Mouse (Mus musculus): ENCODE data around the gene Fancd2. TPM values are rescaled to one million over a fixed set of nuclear protein-coding genes. Genes with fewer than 3 reads are reported as not detected.
A peak's percentile ranks its signal among the peaks of the same experiment; 100 is the strongest.

The Fancd2 gene
- polyA plus RNA-seq (2015; fragmentation: Nextera tagmentation; extraction: Ambion mirVana) = 12.9 and 13.0 TPM in 2 replicates

DNA sequence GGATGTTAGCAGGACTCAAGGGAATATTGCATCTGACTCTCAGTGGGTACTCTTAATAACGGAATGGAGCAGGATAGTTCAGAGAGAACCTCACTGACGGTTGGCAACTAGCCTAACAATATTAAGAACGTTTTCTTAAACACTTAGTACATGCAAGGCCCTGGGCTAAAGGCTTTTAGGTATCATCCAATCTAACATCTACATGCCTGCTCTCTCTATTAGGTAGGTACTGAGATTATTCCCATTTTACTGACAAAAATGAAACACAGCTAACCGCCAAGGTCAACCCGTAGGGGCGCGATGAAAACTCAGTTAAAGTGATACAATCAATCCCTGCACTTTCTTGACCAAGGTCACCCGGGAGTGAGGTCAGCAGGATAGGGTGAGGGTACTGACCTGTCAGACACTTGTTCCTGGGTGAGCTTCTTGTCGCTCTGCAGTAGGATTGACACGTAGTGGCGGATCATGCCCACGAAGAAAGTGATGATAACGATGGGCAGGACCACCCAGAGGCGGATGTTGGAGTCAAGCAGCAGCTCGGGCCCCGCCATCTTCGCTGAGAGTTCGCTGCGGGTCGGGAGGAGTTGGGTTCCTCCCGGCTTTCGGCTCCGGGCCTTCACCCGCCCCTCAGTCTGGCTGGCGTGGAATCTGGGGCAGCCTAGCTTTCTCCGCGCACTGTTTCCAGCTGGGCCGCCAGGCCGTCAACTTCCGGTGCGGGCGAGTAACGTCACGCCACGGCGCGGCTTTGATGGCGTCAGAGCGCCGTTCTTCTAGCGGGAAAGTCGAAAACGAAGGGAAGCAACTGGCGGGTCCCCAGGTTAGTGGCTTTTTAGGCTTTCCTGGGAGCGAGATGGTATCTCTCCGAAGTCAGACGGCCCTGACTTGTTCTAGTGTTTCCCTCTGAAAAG, at the start of gene Fancd2, which contains the start of gene Emc3:
Gene Fancd2, plus strand, starts transcription at position 751 of the 908 bp plus-strand sequence.
Gene Emc3, minus strand, starts transcription at position 721 of the 908 bp plus-strand sequence.
- peak; percentile 95 for ATAC-seq (ENCODE audit: low read depth)
- under 1% methylated on average over 47 of the region's 47 CpGs for WGBS
- Histone ChIP-seq H3K4me2 (ENCODE audit: low read depth, low read length) (peak within 1 kb of the TSS; percentile 75), H3K9ac (ENCODE audit: low read length) (peak within 1 kb of the TSS; percentile 91), H3K9me3 (ENCODE audit: control insufficient read depth, low read length) (no peaks in the 10 kb centered on the region), H3K4me1 (replicated peaks; ENCODE audit: control insufficient read depth, insufficient read depth, low read length) (peaks cover 10% of the 10 kb centered on the region), H3K4me3 (ENCODE audit: low read length) (peak within 1 kb of the TSS; percentile 98), H3K27me3 (ENCODE audit: control insufficient read depth, insufficient read depth, low read depth, low read length) (no peaks in the 10 kb centered on the region), H3K36me3 (ENCODE audit: control insufficient read depth, insufficient read depth, low read length) (0 out of 2 replicates have a peak, but pooled peaks cover 2% of the 10 kb centered on the region), H3K27ac (ENCODE audit: low read length) (peak within 1 kb of the TSS; percentile 72)

DNA sequence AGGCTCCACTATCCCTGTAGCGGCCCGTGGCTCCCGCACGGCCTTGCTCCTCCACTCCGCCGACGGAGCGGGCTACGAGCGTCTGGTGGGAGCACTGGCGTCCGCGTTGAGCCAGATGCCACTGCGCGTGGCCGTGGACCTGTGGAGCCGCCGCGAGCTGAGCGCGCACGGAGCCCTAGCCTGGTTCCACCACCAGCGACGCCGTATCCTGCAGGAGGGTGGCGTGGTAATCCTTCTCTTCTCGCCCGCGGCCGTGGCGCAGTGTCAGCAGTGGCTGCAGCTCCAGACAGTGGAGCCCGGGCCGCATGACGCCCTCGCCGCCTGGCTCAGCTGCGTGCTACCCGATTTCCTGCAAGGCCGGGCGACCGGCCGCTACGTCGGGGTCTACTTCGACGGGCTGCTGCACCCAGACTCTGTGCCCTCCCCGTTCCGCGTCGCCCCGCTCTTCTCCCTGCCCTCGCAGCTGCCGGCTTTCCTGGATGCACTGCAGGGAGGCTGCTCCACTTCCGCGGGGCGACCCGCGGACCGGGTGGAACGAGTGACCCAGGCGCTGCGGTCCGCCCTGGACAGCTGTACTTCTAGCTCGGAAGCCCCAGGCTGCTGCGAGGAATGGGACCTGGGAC, 48.9 kb upstream of the Fancd2 start:
- Histone ChIP-seq H3K4me3 (ENCODE audit: low read length) (peak overlapping the region; percentile 62), H3K27me3 (ENCODE audit: control insufficient read depth, insufficient read depth, low read depth, low read length) (peaks cover 7% of the 10 kb centered on the region; the same call in 1 of the 2 replicates), H3K27ac (ENCODE audit: low read length) (peak overlapping the region; percentile 84), H3K4me2 (ENCODE audit: low read depth, low read length) (peak overlapping the region; percentile 90), H3K36me3 (ENCODE audit: control insufficient read depth, insufficient read depth, low read length) (no peaks in the 10 kb centered on the region), H3K9me3 (ENCODE audit: control insufficient read depth, low read length) (no peaks in the 10 kb centered on the region), H3K9ac (ENCODE audit: low read length) (peak overlapping the region; percentile 67), H3K4me1 (replicated peaks; ENCODE audit: control insufficient read depth, insufficient read depth, low read length) (peaks cover 17% of the 10 kb centered on the region)
- 2% methylated on average over 56 of the region's 65 CpGs for WGBS
- ATAC-seq (ENCODE audit: low read depth) = peak; percentile 32

DNA sequence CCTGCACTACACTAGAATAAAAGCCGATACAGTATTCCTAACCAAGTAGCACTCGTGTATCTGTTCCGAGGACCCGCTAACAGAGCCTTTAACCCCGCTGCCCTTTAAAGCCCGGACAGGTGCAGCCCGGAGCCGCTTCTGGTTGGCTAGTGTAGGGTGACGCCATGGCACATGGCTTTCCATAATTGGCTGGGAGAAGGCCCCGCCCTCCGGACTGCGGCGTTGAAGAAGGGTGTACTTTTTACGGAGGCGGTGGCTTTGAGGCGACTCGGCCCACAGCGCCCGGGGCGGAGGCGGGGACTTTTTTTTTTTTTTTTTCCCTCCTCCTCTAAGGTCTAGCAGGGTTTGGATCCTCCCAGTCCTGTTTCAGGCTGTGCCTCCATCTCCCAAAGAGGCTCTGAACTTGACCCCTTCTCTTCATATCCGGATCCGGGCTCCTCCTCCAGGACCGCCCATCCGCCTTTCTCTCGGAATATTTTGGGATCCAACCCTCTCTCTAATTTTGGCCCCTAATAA, 48.3 kb upstream of the Fancd2 start, which contains the start of gene Creld1:
Gene Creld1, plus strand, starts transcription at position 198 of the 516 bp plus-strand sequence.
- under 1% methylated on average over 26 of the region's 26 CpGs for WGBS
- H3K9ac ChIP-seq (ENCODE audit: low read length) = peak within 1 kb of the TSS; percentile 76
- H3K27me3 ChIP-seq (ENCODE audit: control insufficient read depth, insufficient read depth, low read depth, low read length) = peaks cover 7% of the 10 kb centered on the region; the same call in 1 of the 2 replicates
- no peaks in the 10 kb centered on the region for H3K9me3 ChIP-seq (ENCODE audit: control insufficient read depth, low read length)
- H3K36me3 ChIP-seq (ENCODE audit: control insufficient read depth, insufficient read depth, low read length) = no peaks in the 10 kb centered on the region
- peak within 1 kb of the TSS; percentile 85 for H3K27ac ChIP-seq (ENCODE audit: low read length)
- H3K4me2 ChIP-seq (ENCODE audit: low read depth, low read length) = peak within 1 kb of the TSS; percentile 90
- peak; percentile 95 for ATAC-seq (ENCODE audit: low read depth)
- peaks cover 21% of the 10 kb centered on the region for H3K4me1 ChIP-seq (replicated peaks; ENCODE audit: control insufficient read depth, insufficient read depth, low read length)
- H3K4me3 ChIP-seq (ENCODE audit: low read length) = peak within 1 kb of the TSS; percentile 62

DNA sequence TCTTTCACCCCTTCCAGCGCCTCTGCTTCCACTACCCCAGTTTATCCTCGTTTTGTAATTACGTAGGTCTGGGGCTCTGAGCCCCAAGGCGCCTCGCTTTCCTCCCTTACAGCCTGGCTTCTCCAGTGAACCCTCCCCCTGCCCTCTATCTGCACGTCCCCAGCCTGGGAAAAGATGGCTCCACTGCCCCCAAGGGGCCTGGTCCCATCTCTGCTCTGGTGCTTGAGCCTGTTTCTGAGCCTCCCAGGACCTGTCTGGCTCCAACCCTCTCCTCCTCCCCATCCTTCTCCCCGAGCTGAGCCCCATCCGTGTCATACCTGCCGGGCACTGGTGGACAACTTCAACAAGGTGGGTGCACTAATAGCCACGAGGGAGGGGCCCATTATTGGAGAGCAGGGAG, 47.8 kb upstream of the Fancd2 start:
- 5% methylated on average over 10 of the region's 10 CpGs for WGBS
- peak overlapping the region; percentile 76 for H3K9ac ChIP-seq (ENCODE audit: low read length)
- peak; percentile 34 for ATAC-seq (ENCODE audit: low read depth)

DNA sequence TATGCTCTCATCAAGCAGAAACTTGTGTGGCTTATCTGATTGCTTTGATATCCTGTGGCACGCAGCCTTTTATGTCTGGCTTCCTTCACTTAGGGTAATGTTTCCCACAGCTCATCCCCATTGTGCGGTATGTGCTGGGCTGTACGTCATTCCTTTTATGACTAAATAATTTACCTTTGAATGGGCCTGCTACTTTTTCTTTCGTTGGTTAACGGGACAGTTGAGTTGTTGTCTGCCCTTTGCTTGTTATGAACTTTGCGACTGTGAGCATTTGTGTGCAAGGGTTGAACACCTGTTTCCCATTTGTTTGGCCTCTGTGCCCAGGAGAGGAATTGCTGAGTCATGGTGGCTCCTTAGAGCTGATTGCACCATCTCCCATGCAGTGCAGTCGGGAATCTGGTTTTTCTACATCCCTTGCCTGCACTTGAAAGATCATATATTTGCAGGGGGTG, 44.3 kb upstream of the Fancd2 start:
- H3K27ac ChIP-seq (ENCODE audit: low read length) = peak overlapping the region; percentile 63; the same call in 1 of the 2 replicates
- 47% methylated on average over 7 of the region's 7 CpGs for WGBS
- H3K27me3 ChIP-seq (ENCODE audit: control insufficient read depth, insufficient read depth, low read depth, low read length) = peaks cover 7% of the 10 kb centered on the region; the same call in 1 of the 2 replicates
- no peak overlapping the region for H3K4me2 ChIP-seq (ENCODE audit: low read depth, low read length)
- ATAC-seq (ENCODE audit: low read depth) = peak; percentile 9; the same call in 1 of the 2 replicates
- H3K9ac ChIP-seq (ENCODE audit: low read length) = no peak overlapping the region
- no peaks in the 10 kb centered on the region for H3K9me3 ChIP-seq (ENCODE audit: control insufficient read depth, low read length)
- no peaks in the 10 kb centered on the region for H3K36me3 ChIP-seq (ENCODE audit: control insufficient read depth, insufficient read depth, low read length)
- peaks cover 21% of the 10 kb centered on the region for H3K4me1 ChIP-seq (replicated peaks; ENCODE audit: control insufficient read depth, insufficient read depth, low read length)
- no peak overlapping the region for H3K4me3 ChIP-seq (ENCODE audit: low read length)

More for the DNA sequence above, 47.8 kb upstream of the Fancd2 start:
- Histone ChIP-seq H3K4me3 (ENCODE audit: low read length) (peak overlapping the region; percentile 62), H3K27me3 (ENCODE audit: control insufficient read depth, insufficient read depth, low read depth, low read length) (peaks cover 7% of the 10 kb centered on the region; the same call in 1 of the 2 replicates), H3K36me3 (ENCODE audit: control insufficient read depth, insufficient read depth, low read length) (no peaks in the 10 kb centered on the region), H3K4me2 (ENCODE audit: low read depth, low read length) (peak overlapping the region; percentile 90), H3K27ac (ENCODE audit: low read length) (peak overlapping the region; percentile 85), H3K4me1 (replicated peaks; ENCODE audit: control insufficient read depth, insufficient read depth, low read length) (peaks cover 21% of the 10 kb centered on the region), H3K9me3 (ENCODE audit: control insufficient read depth, low read length) (no peaks in the 10 kb centered on the region)

DNA sequence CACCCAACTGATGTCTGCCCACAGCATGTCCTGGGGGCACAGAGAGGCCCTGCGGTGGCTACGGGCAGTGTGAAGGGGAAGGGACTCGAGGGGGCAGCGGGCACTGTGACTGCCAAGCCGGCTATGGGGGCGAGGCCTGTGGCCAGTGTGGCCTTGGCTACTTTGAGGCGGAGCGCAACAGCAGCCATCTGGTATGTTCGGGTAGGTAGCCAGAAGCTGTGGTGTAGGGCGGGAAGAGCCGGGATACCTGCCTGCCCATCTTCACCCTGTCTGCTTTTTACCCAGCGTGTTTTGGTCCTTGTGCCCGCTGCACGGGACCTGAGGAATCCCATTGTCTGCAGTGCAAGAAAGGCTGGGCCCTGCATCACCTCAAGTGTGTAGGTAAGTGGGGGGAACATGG, 42.1 kb upstream of the Fancd2 start:
- H3K27ac ChIP-seq (ENCODE audit: low read length) = no peak overlapping the region
- H3K4me2 ChIP-seq (ENCODE audit: low read depth, low read length) = no peak overlapping the region
- 93% methylated on average over 14 of the region's 14 CpGs for WGBS
- H3K9ac ChIP-seq (ENCODE audit: low read length) = no peak overlapping the region
- H3K27me3 ChIP-seq (ENCODE audit: control insufficient read depth, insufficient read depth, low read depth, low read length) = no peaks in the 10 kb centered on the region
- H3K36me3 ChIP-seq (ENCODE audit: control insufficient read depth, insufficient read depth, low read length) = no peaks in the 10 kb centered on the region; the same call in 1 of the 2 replicates
- no peak for ATAC-seq (ENCODE audit: low read depth)
- H3K4me3 ChIP-seq (ENCODE audit: low read length) = no peak overlapping the region
- H3K4me1 ChIP-seq (replicated peaks; ENCODE audit: control insufficient read depth, insufficient read depth, low read length) = peaks cover 9% of the 10 kb centered on the region
- H3K9me3 ChIP-seq (ENCODE audit: control insufficient read depth, low read length) = no peaks in the 10 kb centered on the region

DNA sequence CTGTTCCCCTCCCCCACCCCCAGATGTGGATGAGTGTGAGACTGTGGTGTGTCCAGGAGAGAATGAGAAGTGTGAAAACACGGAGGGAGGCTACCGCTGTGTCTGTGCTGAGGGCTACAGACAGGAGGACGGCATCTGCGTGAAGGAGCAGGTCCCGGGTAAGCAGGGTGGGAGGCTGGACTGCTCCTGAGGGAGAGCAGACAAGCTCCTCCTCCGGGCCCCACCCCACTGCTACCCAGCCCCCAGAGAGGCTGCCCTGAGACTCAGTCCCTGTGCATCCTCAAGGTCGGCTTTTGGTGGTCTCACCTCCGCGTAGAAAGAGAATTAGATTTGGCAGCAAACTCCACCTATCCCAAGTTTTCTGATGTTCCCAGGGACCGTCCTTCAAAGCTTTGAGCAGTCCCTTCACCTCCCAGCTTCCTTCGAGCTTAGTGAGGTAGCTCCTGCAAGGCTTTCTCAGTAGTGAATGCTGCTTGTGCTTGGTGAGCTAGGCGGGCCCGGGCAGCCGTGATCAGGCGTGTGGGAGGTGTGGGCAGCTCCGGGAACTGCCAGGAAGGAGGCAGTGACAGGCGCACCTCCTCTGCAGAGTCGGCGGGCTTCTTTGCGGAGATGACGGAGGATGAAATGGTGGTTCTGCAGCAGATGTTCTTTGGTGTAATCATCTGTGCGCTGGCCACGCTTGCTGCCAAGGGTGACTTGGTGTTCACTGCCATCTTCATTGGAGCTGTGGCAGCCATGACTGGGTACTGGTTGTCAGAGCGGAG, 39.2 kb upstream of the Fancd2 start:
- no peak overlapping the region for H3K4me2 ChIP-seq (ENCODE audit: low read depth, low read length)
- 72% methylated on average over 24 of the region's 24 CpGs for WGBS
- H3K4me1 ChIP-seq (replicated peaks; ENCODE audit: control insufficient read depth, insufficient read depth, low read length) = peaks cover 12% of the 10 kb centered on the region
- no peaks in the 10 kb centered on the region for H3K9me3 ChIP-seq (ENCODE audit: control insufficient read depth, low read length)
- no peaks in the 10 kb centered on the region; the same call in 1 of the 2 replicates for H3K36me3 ChIP-seq (ENCODE audit: control insufficient read depth, insufficient read depth, low read length)
- H3K4me3 ChIP-seq (ENCODE audit: low read length) = no peak overlapping the region
- H3K27ac ChIP-seq (ENCODE audit: low read length) = no peak overlapping the region
- H3K27me3 ChIP-seq (ENCODE audit: control insufficient read depth, insufficient read depth, low read depth, low read length) = peaks cover 18% of the 10 kb centered on the region
- no peak overlapping the region for H3K9ac ChIP-seq (ENCODE audit: low read length)
- ATAC-seq (ENCODE audit: low read depth) = no peak

DNA sequence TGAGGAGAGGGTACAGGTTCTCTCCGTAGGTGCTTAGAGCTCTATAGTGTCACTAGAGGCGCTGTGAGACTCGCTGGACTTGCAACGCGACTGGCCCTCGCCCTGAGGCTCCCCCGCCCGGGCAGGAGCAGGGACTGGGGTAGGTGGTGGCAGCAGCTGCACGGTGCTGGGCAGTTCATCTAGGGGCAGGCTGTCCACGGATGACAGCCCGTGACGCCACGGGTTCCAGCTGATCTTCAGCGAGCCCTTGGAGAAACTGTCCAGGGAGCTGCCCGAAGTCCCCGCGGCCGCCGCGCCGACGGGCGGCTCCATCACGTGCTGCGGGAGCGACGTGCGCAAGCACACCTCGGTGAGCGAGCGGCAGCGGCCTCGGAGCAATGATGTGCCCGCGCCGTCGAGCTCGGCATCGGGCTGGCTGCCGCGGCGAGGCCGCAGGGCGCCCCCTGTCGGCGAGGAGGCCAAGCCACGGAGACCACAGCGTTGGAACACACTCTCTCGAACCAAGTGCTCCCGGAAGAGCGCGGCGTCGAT, 37.2 kb upstream of the Fancd2 start:
- peak overlapping the region; percentile 82 for H3K4me2 ChIP-seq (ENCODE audit: low read depth, low read length)
- peaks cover 18% of the 10 kb centered on the region for H3K27me3 ChIP-seq (ENCODE audit: control insufficient read depth, insufficient read depth, low read depth, low read length)
- H3K9ac ChIP-seq (ENCODE audit: low read length) = peak overlapping the region; percentile 67
- peaks cover 6% of the 10 kb centered on the region for H3K4me1 ChIP-seq (replicated peaks; ENCODE audit: control insufficient read depth, insufficient read depth, low read length)
- H3K4me3 ChIP-seq (ENCODE audit: low read length) = peak overlapping the region; percentile 51
- under 1% methylated on average over 54 of the region's 54 CpGs for WGBS
- no peaks in the 10 kb centered on the region for H3K9me3 ChIP-seq (ENCODE audit: control insufficient read depth, low read length)
- H3K36me3 ChIP-seq (ENCODE audit: control insufficient read depth, insufficient read depth, low read length) = no peaks in the 10 kb centered on the region; the same call in 1 of the 2 replicates
- H3K27ac ChIP-seq (ENCODE audit: low read length) = no peak overlapping the region
- ATAC-seq (ENCODE audit: low read depth) = peak; percentile 81
